Mouse (Mus musculus) lung, adult 2 months (tissue): ENCODE measurements around the gene Cfap221.

ENCODE experiments used
- CTCF ChIP-seq: fragments of 200-500 bp; IDR thresholded peaks from 2 replicates; pipeline ENCODE4 v1.5.1; 2011; ENCODE audit warnings: mild to moderate bottlenecking, low read length, control low read depth; ENCODE audit not compliant: insufficient read depth
- POLR2A ChIP-seq: fragments of 200-500 bp; IDR thresholded peaks from 2 replicates; pipeline ENCODE4 v1.6.1; 2011; ENCODE audit warnings: low read depth, mild to moderate bottlenecking, control low read depth, low read length, borderline replicate concordance; ENCODE audit errors: extremely low read depth

DNA sequence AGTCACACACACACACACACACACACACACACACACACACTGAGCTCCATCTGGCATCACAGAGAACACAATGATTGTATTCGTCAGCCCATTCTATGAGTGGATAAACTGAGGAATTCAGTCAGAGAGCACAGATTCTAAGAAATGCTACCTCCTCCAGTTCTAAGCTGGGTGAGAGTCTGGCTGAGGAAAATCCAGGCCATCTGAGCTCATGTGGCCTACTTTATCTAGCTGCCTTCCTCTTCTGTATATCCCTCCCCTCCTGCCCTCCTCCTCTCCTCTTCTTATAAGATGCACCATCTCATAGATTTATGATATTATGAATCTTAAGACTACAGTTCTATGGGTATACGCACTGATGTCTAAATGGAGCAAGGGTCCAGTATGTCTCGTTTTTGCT is 103.4 kb downstream of the Cfap221 start:
- no peak for TF ChIP-seq CTCF
- no peak for TF ChIP-seq POLR2A
